Mouse (Mus musculus): ENCODE measurements around the gene Scly. TPM values are rescaled to one million over a fixed set of nuclear protein-coding genes. Genes with fewer than 3 reads are reported as not detected.

Gene Scly
- polyA plus RNA-seq, 1 experiment from 2014 or later: 10.7 TPM

DNA sequence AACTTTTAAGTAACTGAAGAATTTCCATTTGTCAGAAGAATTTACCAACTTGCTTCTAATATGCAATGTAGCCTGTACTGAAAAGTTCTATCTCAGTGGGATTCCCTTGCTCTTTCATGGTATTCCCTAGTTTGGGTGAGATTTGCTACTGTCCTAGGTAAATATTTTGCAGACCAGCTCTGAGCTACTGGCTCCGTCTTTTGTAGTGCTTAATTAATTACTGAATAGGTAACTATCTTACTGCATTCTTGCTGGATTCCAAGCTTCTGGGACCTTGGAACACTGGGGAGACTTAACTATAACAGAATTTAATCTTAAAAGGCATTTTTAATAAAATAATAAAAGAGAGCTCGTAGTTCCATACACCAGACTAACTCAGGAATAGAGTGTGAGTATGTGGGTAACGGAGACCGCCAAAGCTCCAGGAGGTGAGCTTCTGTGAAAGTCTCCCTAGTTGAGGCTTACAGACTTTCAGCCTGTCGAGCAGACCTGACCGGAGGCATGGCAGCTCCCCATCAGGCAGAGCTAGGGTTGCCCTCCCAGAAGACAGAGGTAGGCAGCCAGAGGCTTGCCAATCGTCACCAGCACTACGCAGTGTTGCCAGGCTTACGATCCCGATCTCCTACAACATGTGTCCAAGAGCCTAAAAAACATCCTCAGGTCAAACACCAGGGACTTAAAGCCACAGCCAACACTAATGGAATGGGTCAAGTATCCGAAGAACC lies 5.9 kb upstream of the Scly start:
- Histone ChIP-seq H3K9ac (replicated peaks; ENCODE audit: low read depth, low read length) (no peak overlapping the region), H3K4me3 (ENCODE audit: low read depth, low read length) (no peak overlapping the region), H3K4me2 (replicated peaks; ENCODE audit: low read depth, low read length) (no peak overlapping the region), H3K9me3 (ENCODE audit: control insufficient read depth, low read depth, low read length) (no peaks in the 10 kb centered on the region), H3K4me1 (ENCODE audit: control insufficient read depth, insufficient read depth, low read length) (no peaks in the 10 kb centered on the region), H3K27me3 (ENCODE audit: control insufficient read depth, insufficient read depth, low read length) (no peaks in the 10 kb centered on the region), H3K36me3 (ENCODE audit: control insufficient read depth, insufficient read depth, low read length) (peaks cover 5% of the 10 kb centered on the region; the same call in 1 of the 2 replicates), H3K27ac (ENCODE audit: low read length) (no peak overlapping the region)
- ATAC-seq (ENCODE audit: insufficient number of reproducible peaks, insufficient read depth, low FRiP score, low read depth): no peak
- 91% methylated on average over 11 of the region's 11 CpGs for WGBS

GRCm38 (mm10) chr1:91295544-91295943 lies 2.6 kb upstream of the Scly start:
- no peak overlapping the region for H3K27ac ChIP-seq (ENCODE audit: low read length)
- no peaks in the 10 kb centered on the region for H3K27me3 ChIP-seq (ENCODE audit: control insufficient read depth, insufficient read depth, low read length)
- no peak overlapping the region for H3K4me3 ChIP-seq (ENCODE audit: low read depth, low read length)
- no peaks in the 10 kb centered on the region for H3K9me3 ChIP-seq (ENCODE audit: control insufficient read depth, low read depth, low read length)
- WGBS: 85% methylated on average over 6 of the region's 6 CpGs
- H3K9ac ChIP-seq (replicated peaks; ENCODE audit: low read depth, low read length): no peak overlapping the region
- no peaks in the 10 kb centered on the region for H3K36me3 ChIP-seq (ENCODE audit: control insufficient read depth, insufficient read depth, low read length)
- H3K4me1 ChIP-seq (ENCODE audit: control insufficient read depth, insufficient read depth, low read length): 0 out of 2 replicates have a peak, but pooled peaks cover 4% of the 10 kb centered on the region
- no peak for ATAC-seq (ENCODE audit: insufficient number of reproducible peaks, insufficient read depth, low FRiP score, low read depth)
- no peak overlapping the region for H3K4me2 ChIP-seq (replicated peaks; ENCODE audit: low read depth, low read length)

DNA sequence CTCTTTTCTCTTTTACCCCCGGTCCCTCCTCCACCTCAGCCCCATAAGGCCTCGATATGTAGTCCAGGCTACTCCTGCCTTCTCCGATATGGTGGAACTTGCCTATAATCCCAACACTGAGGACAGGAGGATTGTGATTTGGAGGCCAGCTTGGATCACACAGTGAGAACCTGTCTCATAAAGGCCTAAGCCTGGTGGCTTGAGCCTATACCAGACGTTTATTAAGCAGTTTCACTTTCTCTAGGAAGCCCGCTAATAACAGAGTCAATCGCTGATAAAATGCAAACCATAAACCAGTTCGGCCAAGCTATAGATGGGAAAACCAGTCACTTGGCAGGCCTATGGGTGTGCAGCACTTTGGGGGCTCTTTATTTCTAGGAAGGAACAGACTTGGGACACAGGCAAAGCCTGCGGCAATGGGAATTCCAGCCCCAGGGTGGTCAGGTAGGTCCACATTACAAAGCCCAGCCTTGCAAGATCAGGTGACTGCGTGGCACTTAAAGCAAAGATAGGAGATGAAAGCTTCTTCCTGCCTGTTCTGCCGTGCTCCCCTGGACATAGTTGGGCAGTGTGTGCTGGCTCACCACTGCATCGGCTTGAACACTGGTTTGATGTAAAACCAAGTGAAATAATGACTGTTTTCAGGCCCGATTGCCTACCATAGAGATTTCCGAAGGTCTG lies 1.0 kb downstream of the Scly start:
- 79% methylated on average over 13 of the region's 13 CpGs for WGBS
- no peak overlapping the region for H3K9ac ChIP-seq (replicated peaks; ENCODE audit: low read depth, low read length)
- peak overlapping the region; percentile 75 for H3K4me2 ChIP-seq (replicated peaks; ENCODE audit: low read depth, low read length)
- no peak for ATAC-seq (ENCODE audit: insufficient number of reproducible peaks, insufficient read depth, low FRiP score, low read depth)
- peak overlapping the region; percentile 83 for H3K4me3 ChIP-seq (ENCODE audit: low read depth, low read length)
- no peaks in the 10 kb centered on the region for H3K36me3 ChIP-seq (ENCODE audit: control insufficient read depth, insufficient read depth, low read length)
- H3K27ac ChIP-seq (ENCODE audit: low read length): no peak overlapping the region
- no peaks in the 10 kb centered on the region for H3K27me3 ChIP-seq (ENCODE audit: control insufficient read depth, insufficient read depth, low read length)
- no peaks in the 10 kb centered on the region for H3K9me3 ChIP-seq (ENCODE audit: control insufficient read depth, low read depth, low read length)
- 0 out of 2 replicates have a peak, but pooled peaks cover 4% of the 10 kb centered on the region for H3K4me1 ChIP-seq (ENCODE audit: control insufficient read depth, insufficient read depth, low read length)

DNA sequence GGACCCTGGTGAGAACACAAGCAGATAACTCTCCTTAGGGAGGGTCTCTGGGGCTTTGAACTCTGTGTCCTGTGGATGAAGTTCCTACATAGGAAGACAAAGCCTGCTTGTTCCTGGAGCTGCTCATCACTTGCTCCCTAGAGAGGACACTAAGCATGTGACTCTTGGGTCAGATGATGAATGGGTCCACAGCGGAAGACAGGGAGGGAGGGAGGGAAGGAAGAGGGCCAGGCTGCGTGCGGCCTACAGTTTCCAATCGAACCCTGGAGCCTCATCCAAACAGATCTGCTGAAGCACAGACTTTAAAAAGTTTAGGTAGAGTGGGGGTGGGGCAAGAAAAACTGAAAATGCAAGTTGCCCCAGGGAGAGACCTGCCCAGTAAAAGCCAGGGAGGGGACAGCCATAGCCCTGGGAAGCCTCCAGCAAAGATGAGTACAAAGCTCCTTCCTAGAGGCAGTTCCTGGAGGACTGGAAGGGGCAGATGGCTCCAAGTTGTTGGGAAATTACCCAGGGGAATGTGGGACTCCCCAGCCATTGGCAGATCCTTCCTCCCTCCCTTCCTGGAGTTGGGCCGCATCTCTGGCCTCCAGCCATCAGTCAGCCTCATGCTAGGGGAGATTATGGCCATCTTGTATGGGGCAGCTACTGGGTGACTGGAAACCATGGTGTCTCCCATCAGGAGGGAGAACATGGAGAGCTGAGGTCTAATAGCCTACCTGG lies 1.7 kb downstream of the Scly start:
- 0 out of 2 replicates have a peak, but pooled peaks cover 4% of the 10 kb centered on the region for H3K4me1 ChIP-seq (ENCODE audit: control insufficient read depth, insufficient read depth, low read length)
- WGBS: 72% methylated on average over 5 of the region's 5 CpGs
- no peak overlapping the region for H3K9ac ChIP-seq (replicated peaks; ENCODE audit: low read depth, low read length)
- H3K27ac ChIP-seq (ENCODE audit: low read length): no peak overlapping the region
- no peaks in the 10 kb centered on the region for H3K27me3 ChIP-seq (ENCODE audit: control insufficient read depth, insufficient read depth, low read length)
- no peak overlapping the region for H3K4me2 ChIP-seq (replicated peaks; ENCODE audit: low read depth, low read length)
- H3K4me3 ChIP-seq (ENCODE audit: low read depth, low read length): no peak overlapping the region
- ATAC-seq (ENCODE audit: insufficient number of reproducible peaks, insufficient read depth, low FRiP score, low read depth): no peak
- H3K36me3 ChIP-seq (ENCODE audit: control insufficient read depth, insufficient read depth, low read length): no peaks in the 10 kb centered on the region
- no peaks in the 10 kb centered on the region for H3K9me3 ChIP-seq (ENCODE audit: control insufficient read depth, low read depth, low read length)

- no peak for ATAC-seq (ENCODE audit: insufficient number of reproducible peaks, insufficient read depth, low FRiP score, low read depth)
- Histone ChIP-seq H3K4me2 (replicated peaks; ENCODE audit: low read depth, low read length) (no peak overlapping the region), H3K36me3 (ENCODE audit: control insufficient read depth, insufficient read depth, low read length) (no peaks in the 10 kb centered on the region)
These were observed 3.2 kb downstream of the Scly start for GRCm38 (mm10) chr1:91301206-91301920.

DNA sequence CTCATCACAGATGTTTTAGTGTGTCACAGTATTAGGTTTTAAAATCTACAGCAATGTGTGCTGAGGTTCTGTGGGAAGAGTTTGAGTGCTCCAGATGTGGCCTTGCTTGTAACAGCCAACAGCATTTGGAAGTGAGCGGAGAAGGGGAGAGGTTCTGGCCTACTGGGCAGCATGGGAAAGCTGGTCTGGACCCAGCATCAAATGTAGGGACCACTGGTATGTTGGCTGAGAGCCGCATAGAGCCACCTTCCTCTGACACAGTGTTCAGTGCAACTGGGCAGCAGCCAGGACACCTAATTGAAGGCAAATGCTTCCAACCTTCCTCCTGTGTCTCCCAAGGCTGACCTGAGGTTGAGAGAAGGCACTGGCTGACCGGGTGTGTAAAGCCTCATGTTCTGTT lies 3.9 kb downstream of the Scly start:
- Histone ChIP-seq H3K4me3 (ENCODE audit: low read depth, low read length) (no peak overlapping the region), H3K27ac (ENCODE audit: low read length) (no peak overlapping the region), H3K9ac (replicated peaks; ENCODE audit: low read depth, low read length) (no peak overlapping the region), H3K4me2 (replicated peaks; ENCODE audit: low read depth, low read length) (no peak overlapping the region), H3K36me3 (ENCODE audit: control insufficient read depth, insufficient read depth, low read length) (no peaks in the 10 kb centered on the region), H3K9me3 (ENCODE audit: control insufficient read depth, low read depth, low read length) (no peaks in the 10 kb centered on the region), H3K4me1 (ENCODE audit: control insufficient read depth, insufficient read depth, low read length) (0 out of 2 replicates have a peak, but pooled peaks cover 4% of the 10 kb centered on the region), H3K27me3 (ENCODE audit: control insufficient read depth, insufficient read depth, low read length) (no peaks in the 10 kb centered on the region)
- WGBS: 82% methylated on average over 3 of the region's 3 CpGs
- ATAC-seq (ENCODE audit: insufficient number of reproducible peaks, insufficient read depth, low FRiP score, low read depth): no peak

More at GRCm38 (mm10) chr1:91301206-91301920, 3.2 kb downstream of the Scly start:
- no peak overlapping the region for H3K9ac ChIP-seq (replicated peaks; ENCODE audit: low read depth, low read length)
- WGBS: 62% methylated on average over 3 of the region's 3 CpGs
- no peaks in the 10 kb centered on the region for H3K9me3 ChIP-seq (ENCODE audit: control insufficient read depth, low read depth, low read length)
- H3K4me3 ChIP-seq (ENCODE audit: low read depth, low read length): no peak overlapping the region
- no peak overlapping the region for H3K27ac ChIP-seq (ENCODE audit: low read length)
- no peaks in the 10 kb centered on the region for H3K27me3 ChIP-seq (ENCODE audit: control insufficient read depth, insufficient read depth, low read length)
- 0 out of 2 replicates have a peak, but pooled peaks cover 4% of the 10 kb centered on the region for H3K4me1 ChIP-seq (ENCODE audit: control insufficient read depth, insufficient read depth, low read length)

DNA sequence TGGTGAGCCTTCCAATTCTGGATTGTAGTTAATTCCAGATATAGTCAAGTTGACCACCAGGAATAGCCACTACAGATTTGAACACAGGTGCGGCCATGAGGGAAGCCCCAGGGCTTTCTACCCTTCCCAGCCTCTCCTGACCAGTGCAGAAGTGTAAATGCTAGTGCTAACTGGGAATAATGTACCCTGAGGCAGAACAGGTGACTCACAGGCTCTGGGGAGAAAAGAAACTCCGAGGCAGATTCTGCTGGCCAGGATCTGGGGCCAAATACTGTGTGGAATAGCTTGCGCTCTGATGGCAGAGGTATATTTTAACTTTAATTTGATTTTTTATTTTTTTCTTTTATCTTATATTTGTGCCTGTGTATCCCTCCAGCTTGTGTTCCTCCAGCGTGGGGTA lies 6.5 kb downstream of the Scly start:
- no peak overlapping the region for H3K4me3 ChIP-seq (ENCODE audit: low read depth, low read length)
- no peaks in the 10 kb centered on the region for H3K9me3 ChIP-seq (ENCODE audit: control insufficient read depth, low read depth, low read length)
- H3K4me2 ChIP-seq (replicated peaks; ENCODE audit: low read depth, low read length): no peak overlapping the region
- 93% methylated on average over 4 of the region's 4 CpGs for WGBS
- no peaks in the 10 kb centered on the region for H3K4me1 ChIP-seq (ENCODE audit: control insufficient read depth, insufficient read depth, low read length)
- peaks cover 12% of the 10 kb centered on the region for H3K36me3 ChIP-seq (ENCODE audit: control insufficient read depth, insufficient read depth, low read length)
- no peak overlapping the region for H3K27ac ChIP-seq (ENCODE audit: low read length)
- no peaks in the 10 kb centered on the region for H3K27me3 ChIP-seq (ENCODE audit: control insufficient read depth, insufficient read depth, low read length)
- ATAC-seq (ENCODE audit: insufficient number of reproducible peaks, insufficient read depth, low FRiP score, low read depth): no peak
- no peak overlapping the region for H3K9ac ChIP-seq (replicated peaks; ENCODE audit: low read depth, low read length)

Measured in stomach, embryonic 14.5 days (tissue).